Mouse (Mus musculus) left cerebral cortex, adult 8-10 months (tissue): Measurements from ENCODE around the gene Ak9. TPM values are rescaled to one million over a fixed set of nuclear protein-coding genes. Genes with fewer than 3 reads are reported as not detected.

Experiments used
- DNase-seq, 2 experiments: peaks; one replicate each; pipeline ENCODE4 v3.0.0; 2022; ENCODE audit warnings: low spot score in 2 of 2
- total RNA-seq, 4 experiments: library from RNA; stranded (reverse); gene quantifications; 2 replicates each; pipeline ENCODE4 v1.2.4; 2022

The Ak9 gene
- total RNA-seq, 4 experiments from 2014 or later: 0.07 to 0.28 (median 0.10) TPM

- no peak for DNase-seq
Observed at GRCm38 (mm10) chr10:41450780-41451522, 147.2 kb downstream of the Ak9 start.

GRCm38 (mm10) chr10:41451656-41452055 lies 147.9 kb downstream of the Ak9 start:
- no peak for DNase-seq

- DNase-seq: no peak
Observed at GRCm38 (mm10) chr10:41452791-41453190, 149.0 kb downstream of the Ak9 start.

GRCm38 (mm10) chr10:41459990-41460389 lies 156.2 kb downstream of the Ak9 start:
- no peak for DNase-seq

- no peak for DNase-seq
Observed at GRCm38 (mm10) chr10:41460501-41460900, 156.7 kb downstream of the Ak9 start.

- DNase-seq: no peak
Observed at GRCm38 (mm10) chr10:41461057-41461722, 157.4 kb downstream of the Ak9 start.

- DNase-seq: no peak
Observed at GRCm38 (mm10) chr10:41464401-41464955, 160.7 kb downstream of the Ak9 start.

- DNase-seq: no peak
Observed at GRCm38 (mm10) chr10:41467325-41467724, 163.5 kb downstream of the Ak9 start.

- no peak for DNase-seq
Observed at GRCm38 (mm10) chr10:41470693-41471092, 166.9 kb downstream of the Ak9 start.

GRCm38 (mm10) chr10:41472534-41472933 lies 168.8 kb downstream of the Ak9 start:
- DNase-seq: no peak

- no peak for DNase-seq
Observed at GRCm38 (mm10) chr10:41472962-41473481, 169.2 kb downstream of the Ak9 start.

GRCm38 (mm10) chr10:41473782-41474468 lies 170.1 kb downstream of the Ak9 start:
- DNase-seq: no peak

GRCm38 (mm10) chr10:41474981-41475391 lies 171.2 kb downstream of the Ak9 start:
- no peak for DNase-seq

- DNase-seq: peak; percentile 25 to 55
Observed at GRCm38 (mm10) chr10:41476171-41477017, 172.6 kb downstream of the Ak9 start, which contains the start of gene Mical1. TSS of gene Mical1 (plus strand) at chr10:41476314.

- DNase-seq: no peak
Observed at GRCm38 (mm10) chr10:41477018-41477277, 173.2 kb downstream of the Ak9 start.

- DNase-seq: peak; percentile 29 to 67
Observed at GRCm38 (mm10) chr10:41477278-41478181, 173.8 kb downstream of the Ak9 start.

GRCm38 (mm10) chr10:41479961-41480360 lies 176.2 kb downstream of the Ak9 start:
- no peak for DNase-seq

GRCm38 (mm10) chr10:41480938-41481880 lies 177.4 kb downstream of the Ak9 start:
- no peak for DNase-seq

GRCm38 (mm10) chr10:41482446-41482845 lies 178.7 kb downstream of the Ak9 start:
- DNase-seq: no peak
